Mouse (Mus musculus) CH12.LX (cell line): ENCODE data around the gene Ccdc114. TPM values are rescaled to one million over a fixed set of nuclear protein-coding genes. Genes with fewer than 3 reads are reported as not detected.

Source experiments
- DNase-seq: peaks from one replicate; pipeline ENCODE4 v3.0.0-alpha.2; 2013; ENCODE audit errors: extremely low read depth
- H3K27ac ChIP-seq: 2 replicates; pipeline ENCODE4 v1.5.1; 2012; ENCODE audit warnings: low read depth, mild to moderate bottlenecking, control low read depth, moderate library complexity; ENCODE audit not compliant: insufficient read depth
- H3K27me3 ChIP-seq: replicated peaks from 2 replicates; pipeline ENCODE3; 2012; ENCODE audit warnings: inconsistent platforms
- H3K36me3 ChIP-seq, 2 experiments: replicated peaks in 1 of 2; 2 replicates each; pipeline versions ENCODE3 to v1.6.1; 2012; ENCODE audit warnings: inconsistent platforms in 1 of 2, low read length in 1 of 2, mild to moderate bottlenecking in 1 of 2, mixed read lengths in 1 of 2, moderate library complexity in 1 of 2; ENCODE audit not compliant: control insufficient read depth in 1 of 2, insufficient read depth in 1 of 2
- H3K4me1 ChIP-seq, 2 experiments: 2 replicates each; pipeline ENCODE4 v1.6.1; 2012; ENCODE audit warnings: inconsistent platforms in 1 of 2, moderate library complexity in 1 of 2; ENCODE audit not compliant: insufficient read depth in 2 of 2, control insufficient read depth in 1 of 2
- H3K4me2 ChIP-seq: 2 replicates; pipeline ENCODE4 v1.6.1; 2012; ENCODE audit warnings: low read depth, mild to moderate bottlenecking, control low read depth; ENCODE audit not compliant: poor library complexity, insufficient read depth, severe bottlenecking
- H3K4me3 ChIP-seq, 3 experiments: fragments of 150-350 bp in 1 of 3; sonication (generic) in 1 of 3; replicated peaks in 1 of 3; 2 replicates each; pipeline versions ENCODE3 to v1.5.1; 2011 to 2012; ENCODE audit warnings: low read depth in 2 of 3, low read length in 2 of 3, mild to moderate bottlenecking in 2 of 3, moderate library complexity in 2 of 3, control low read depth in 1 of 3, improper control_type of control experiment in 1 of 3, inconsistent platforms in 1 of 3, mixed read lengths in 1 of 3; ENCODE audit not compliant: poor library complexity in 1 of 3
- H3K79me2 ChIP-seq: replicated peaks from 2 replicates; pipeline ENCODE4 v1.6.1; 2012; ENCODE audit warnings: mild to moderate bottlenecking, moderate library complexity; ENCODE audit not compliant: control insufficient read depth, poor library complexity, insufficient read depth, severe bottlenecking; ENCODE audit errors: extremely low read depth
- H3K9ac ChIP-seq: 2 replicates; pipeline ENCODE4 v1.6.1; 2012; ENCODE audit warnings: low read depth, mild to moderate bottlenecking, control low read depth, moderate library complexity; ENCODE audit not compliant: insufficient read depth
- H3K9me3 ChIP-seq: replicated peaks from 2 replicates; pipeline ENCODE3; 2012; ENCODE audit warnings: low read length, inconsistent platforms, mixed read lengths
- BHLHE40 ChIP-seq: IDR thresholded peaks from 2 replicates; pipeline ENCODE4 v1.6.1; 2011; ENCODE audit warnings: mild to moderate bottlenecking, low read depth, low read length, improper control_type of control experiment
- CHD1 ChIP-seq: IDR thresholded peaks from 2 replicates; pipeline ENCODE4 v1.6.1; 2012; ENCODE audit warnings: low read depth, low read length, improper control_type of control experiment, inconsistent platforms
- CHD2 ChIP-seq: IDR thresholded peaks from 2 replicates; pipeline ENCODE4 v1.6.1; 2011; ENCODE audit warnings: low read length, improper control_type of control experiment
- CTCF ChIP-seq, 2 experiments: IDR thresholded peaks in 1 of 2; conservative IDR thresholded peaks in 1 of 2; 2 replicates each; pipeline ENCODE4 v1.5.1; 2011 to 2012; ENCODE audit warnings: low read depth in 2 of 2, low read length in 2 of 2, improper control_type of control experiment in 1 of 2, inconsistent platforms in 1 of 2, mild to moderate bottlenecking in 1 of 2, moderate library complexity in 1 of 2
- E2F4 ChIP-seq: IDR thresholded peaks from 2 replicates; pipeline ENCODE4 v1.6.1; 2011; ENCODE audit warnings: low read depth, low read length, improper control_type of control experiment; ENCODE audit not compliant: insufficient replicate concordance
- ELF1 ChIP-seq: IDR thresholded peaks from 2 replicates; pipeline ENCODE4 v1.6.1; 2014; ENCODE audit warnings: low read depth, mild to moderate bottlenecking, inconsistent platforms, low read length, improper control_type of control experiment
- EP300 ChIP-seq: IDR thresholded peaks from 2 replicates; pipeline ENCODE4 v1.6.1; 2011; ENCODE audit warnings: low read length, improper control_type of control experiment
- ETS1 ChIP-seq: conservative IDR thresholded peaks from 2 replicates; pipeline ENCODE4 v1.6.1; 2012; ENCODE audit warnings: low read depth, mild to moderate bottlenecking, inconsistent platforms, low read length, improper control_type of control experiment, moderate library complexity
- GABPA ChIP-seq: IDR thresholded peaks from 2 replicates; pipeline ENCODE4 v1.6.1; 2012; ENCODE audit warnings: low read depth, low read length, improper control_type of control experiment, inconsistent platforms; ENCODE audit not compliant: insufficient replicate concordance
- HCFC1 ChIP-seq: IDR thresholded peaks from 2 replicates; pipeline ENCODE4 v1.6.1; 2012; ENCODE audit warnings: low read depth, mild to moderate bottlenecking, inconsistent platforms, low read length, improper control_type of control experiment
- IRF4 ChIP-seq: IDR thresholded peaks from 2 replicates; pipeline ENCODE4 v1.6.1; 2014; ENCODE audit warnings: low read depth, mild to moderate bottlenecking, inconsistent platforms, low read length, improper control_type of control experiment
- JUN ChIP-seq: IDR thresholded peaks from 2 replicates; pipeline ENCODE4 v1.6.1; 2011; ENCODE audit warnings: low read depth, mild to moderate bottlenecking, low read length, improper control_type of control experiment, moderate library complexity; ENCODE audit not compliant: insufficient read depth
- JUND ChIP-seq: conservative IDR thresholded peaks from 2 replicates; pipeline ENCODE4 v1.6.1; 2011; ENCODE audit warnings: low read depth, low read length, improper control_type of control experiment
- KAT2A ChIP-seq: IDR thresholded peaks from 2 replicates; pipeline ENCODE4 v1.6.1; 2012; ENCODE audit warnings: low read length, improper control_type of control experiment, inconsistent platforms; ENCODE audit not compliant: insufficient replicate concordance
- MAFK ChIP-seq: IDR thresholded peaks from 2 replicates; pipeline ENCODE4 v1.6.1; 2011; ENCODE audit warnings: low read length, improper control_type of control experiment; ENCODE audit not compliant: insufficient replicate concordance
- MAX ChIP-seq: IDR thresholded peaks from 2 replicates; pipeline ENCODE4 v1.6.1; 2011; ENCODE audit warnings: low read length, improper control_type of control experiment
- MAZ ChIP-seq: IDR thresholded peaks from 2 replicates; pipeline ENCODE4 v1.6.1; 2012; ENCODE audit warnings: low read depth, mild to moderate bottlenecking, inconsistent platforms, low read length, improper control_type of control experiment, moderate library complexity
- MEF2A ChIP-seq: IDR thresholded peaks from 2 replicates; pipeline ENCODE4 v1.6.1; 2014; ENCODE audit warnings: low read depth, mild to moderate bottlenecking, inconsistent platforms, low read length, improper control_type of control experiment, borderline replicate concordance
- MXI1 ChIP-seq: IDR thresholded peaks from 2 replicates; pipeline ENCODE4 v1.6.1; 2011; ENCODE audit warnings: mild to moderate bottlenecking, low read depth, low read length, improper control_type of control experiment
- MYC ChIP-seq: IDR thresholded peaks from 2 replicates; pipeline ENCODE4 v1.6.1; 2011; ENCODE audit warnings: low read depth, mild to moderate bottlenecking, improper control_type of control experiment, low read length
- NELFE ChIP-seq: IDR thresholded peaks from 2 replicates; pipeline ENCODE4 v1.6.1; 2011; ENCODE audit warnings: low read depth, low read length, improper control_type of control experiment
- NRF1 ChIP-seq: IDR thresholded peaks from 2 replicates; pipeline ENCODE4 v1.6.1; 2014; ENCODE audit warnings: low read depth, mild to moderate bottlenecking, inconsistent platforms, low read length, improper control_type of control experiment, moderate library complexity
- PAX5 ChIP-seq: IDR thresholded peaks from 2 replicates; pipeline ENCODE4 v1.6.1; 2012; ENCODE audit warnings: low read length, inconsistent platforms, mixed read lengths
- POLR2A ChIP-seq: IDR thresholded peaks from 2 replicates; pipeline ENCODE4 v1.6.1; 2011; ENCODE audit warnings: low read depth, mild to moderate bottlenecking, improper control_type of control experiment, low read length
- POLR2AphosphoS2 ChIP-seq: IDR thresholded peaks from 2 replicates; pipeline ENCODE4 v1.6.1; 2011; ENCODE audit warnings: low read depth, low read length, improper control_type of control experiment
- RCOR1 ChIP-seq: conservative IDR thresholded peaks from 2 replicates; pipeline ENCODE4 v1.6.1; 2012; ENCODE audit warnings: low read depth, mild to moderate bottlenecking, inconsistent platforms, low read length, improper control_type of control experiment
- SIN3A ChIP-seq: IDR thresholded peaks from 2 replicates; pipeline ENCODE4 v1.6.1; 2012; ENCODE audit warnings: low read length, improper control_type of control experiment, inconsistent platforms
- SMC3 ChIP-seq: IDR thresholded peaks from 2 replicates; pipeline ENCODE4 v1.6.1; 2011; ENCODE audit warnings: low read depth, low read length, improper control_type of control experiment
- TBP ChIP-seq: conservative IDR thresholded peaks from 2 replicates; pipeline ENCODE4 v1.6.1; 2011; ENCODE audit warnings: low read depth, low read length, improper control_type of control experiment
- TCF12 ChIP-seq: IDR thresholded peaks from 2 replicates; pipeline ENCODE4 v1.6.1; 2014; ENCODE audit warnings: low read depth, mild to moderate bottlenecking, inconsistent platforms, low read length, improper control_type of control experiment
- UBTF ChIP-seq: IDR thresholded peaks from 2 replicates; pipeline ENCODE4 v1.6.1; 2012; ENCODE audit warnings: low read depth, mild to moderate bottlenecking, inconsistent platforms, low read length, improper control_type of control experiment, moderate library complexity
- USF1 ChIP-seq: IDR thresholded peaks from 2 replicates; pipeline ENCODE4 v1.6.1; 2014; ENCODE audit warnings: low read depth, mild to moderate bottlenecking, inconsistent platforms, low read length, improper control_type of control experiment
- USF2 ChIP-seq: conservative IDR thresholded peaks from 2 replicates; pipeline ENCODE4 v1.6.1; 2011; ENCODE audit warnings: low read depth, low read length, improper control_type of control experiment
- ZC3H11A ChIP-seq: IDR thresholded peaks from 2 replicates; pipeline ENCODE4 v1.6.1; 2012; ENCODE audit warnings: low read depth, mild to moderate bottlenecking, inconsistent platforms, low read length, improper control_type of control experiment
- ZKSCAN1 ChIP-seq: IDR thresholded peaks from 2 replicates; pipeline ENCODE4 v1.6.1; 2012; ENCODE audit warnings: low read depth, inconsistent platforms, low read length, improper control_type of control experiment, borderline replicate concordance
- ZMIZ1 ChIP-seq: IDR thresholded peaks from 2 replicates; pipeline ENCODE4 v1.6.1; 2012; ENCODE audit warnings: low read depth, mild to moderate bottlenecking, inconsistent platforms, low read length, improper control_type of control experiment
- ZNF384 ChIP-seq: IDR thresholded peaks from 2 replicates; pipeline ENCODE4 v1.6.1; 2012; ENCODE audit warnings: low read depth, low read length, improper control_type of control experiment, inconsistent platforms
- dilution Hi-C: fragments of 300-500 bp; cut with MboI; formaldehyde crosslinking; loops from 2 replicates; pipeline ENCODE4 v1.14.3; 2020; ENCODE audit warnings: low sequenced_read_pairs; ENCODE audit not compliant: extremely low pct_unique_long_range_greater_than_20kb, extremely low pct_ligation_motif_present
- in situ Hi-C: fragments of 300-500 bp; cut with MboI; formaldehyde crosslinking; loops from 3 replicates; pipeline ENCODE4 v1.14.3; 2019; ENCODE audit warnings: low sequenced_read_pairs, low pct_ligation_motif_present, low pct_unique_long_range_greater_than_20kb, mixed read lengths
- polyA plus RNA-seq: library from polyadenylated mRNA; unstranded; fragments of >175 nt; gene quantifications from 2 replicates; pipeline ENCODE4 v1.2.1, GENCODE M21; 2012; ENCODE audit warnings: low read depth; ENCODE audit not compliant: insufficient read length
- total RNA-seq, 2 experiments: library from RNA; depleted of rRNA; stranded (reverse); fragments of 300-350 nt in 1 of 2; fragments of >200 nt in 1 of 2; gene quantifications; 2 replicates each; pipeline ENCODE4 v1.2.3; 2012 to 2014

The Ccdc114 gene
- total and polyA plus RNA-seq, 3 experiments: 0.11 TPM; not detected in 2

DNA sequence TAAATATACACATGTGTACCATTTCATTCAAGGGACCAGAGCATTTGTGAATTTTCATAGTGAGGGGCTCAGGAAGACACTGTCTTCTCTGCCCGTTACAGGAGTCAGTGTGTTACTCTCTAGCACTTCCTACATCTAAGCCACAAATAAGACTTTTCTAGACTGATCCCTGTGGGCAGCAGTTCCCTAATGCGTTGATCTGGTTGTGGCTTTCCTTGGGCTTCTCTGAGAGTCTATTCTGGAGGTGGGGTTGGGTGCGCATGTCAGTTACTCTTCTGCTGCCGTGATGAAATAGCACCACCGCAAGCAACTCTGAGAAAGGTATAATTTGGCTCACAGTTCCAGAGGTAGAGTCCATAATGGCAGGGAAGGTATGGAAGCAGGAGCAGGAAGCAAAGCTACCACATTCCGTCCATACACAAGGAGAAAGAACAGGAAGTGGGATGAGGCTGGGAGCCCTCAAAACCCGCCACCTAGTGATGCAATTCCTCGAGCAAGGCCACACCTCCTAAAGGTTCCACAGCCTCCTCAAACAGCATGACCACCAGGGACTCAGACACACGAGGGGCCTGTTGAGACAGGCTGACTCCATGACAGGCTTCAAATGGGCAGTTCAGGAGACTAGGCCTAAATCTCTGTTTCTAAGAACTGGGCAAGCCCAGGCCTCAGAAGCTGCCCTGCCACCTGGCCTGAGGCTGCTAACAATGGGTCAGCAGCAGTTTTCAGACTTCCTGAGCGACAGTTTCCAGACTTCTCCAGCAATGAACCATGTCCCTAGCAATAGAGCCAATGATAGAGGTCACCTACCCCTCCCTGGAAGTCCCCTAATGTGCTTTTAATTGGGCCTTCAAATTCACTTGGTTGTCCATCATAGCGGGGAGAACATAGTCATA lies 48.2 kb downstream of the Ccdc114 start:
- in situ Hi-C loops: no loop called here
- Histone ChIP-seq H3K27ac (peak overlapping the region; percentile 93), H3K27me3 (no peaks in the 10 kb centered on the region), H3K4me1 (peaks cover 6 to 15% of the 10 kb centered on the region in 2 experiments; a peak in 3 of 4 replicates), H3K9me3 (no peaks in the 10 kb centered on the region), H3K9ac (peak overlapping the region; percentile 37), H3K36me3 (peaks cover 0 to 33% of the 10 kb centered on the region in 2 experiments), H3K4me3 (peak overlapping the region; percentile 59 to 66 (median 61)), H3K79me2 (no peaks in the 10 kb centered on the region), H3K4me2 (peak overlapping the region; percentile 42; the same call in 1 of the 2 replicates)
- dilution Hi-C loops: no loop called here
- peak; percentile 80 for DNase-seq
- TF ChIP-seq CTCF (conservative IDR thresholded peaks at IDR 0.05 in 1 of 2, IDR thresholded peaks at IDR 0.05 in 1 of 2; ENCODE audit: low read depth in 2 of 2, low read length in 2 of 2) (peak in 1 of 2 experiments; percentile 48; a peak in 2 of 4 replicates), ZMIZ1 (no peak), ZNF384 (no peak), ETS1 (peak; percentile 59), HCFC1 (peak; percentile 40; the same call in 1 of the 2 replicates), GABPA (no peak), NELFE (peak; percentile 46; the same call in 1 of the 2 replicates), POLR2AphosphoS2 (peak; percentile 34; the same call in 1 of the 2 replicates), ELF1 (peak; percentile 75), MAX (peak; percentile 87), SIN3A (peak; percentile 89; the same call in 1 of the 2 replicates), JUN (no peak; the same call in 1 of the 2 replicates), MAFK (no peak), NRF1 (no peak), SMC3 (no peak), KAT2A (0 out of 2 replicates have a peak, but pooled peaks have one; percentile 63), POLR2A (peak; percentile 60), MEF2A (peak; percentile 86), MYC (peak; percentile 92; the same call in 1 of the 2 replicates), E2F4 (no peak), ZC3H11A (no peak), USF1 (no peak), TCF12 (peak; percentile 89), RCOR1 (no peak), JUND (no peak), ZKSCAN1 (no peak), BHLHE40 (peak; percentile 57), EP300 (peak; percentile 68; the same call in 1 of the 2 replicates), MXI1 (peak; percentile 75; the same call in 1 of the 2 replicates), IRF4 (peak; percentile 74), CHD2 (no peak), MAZ (0 out of 2 replicates have a peak, but pooled peaks have one; percentile 51), USF2 (no peak), PAX5 (no peak), TBP (0 out of 2 replicates have a peak, but pooled peaks have one; percentile 26), CHD1 (peak; percentile 99), UBTF (no peak)
